ENCODE assay signal across 8 mouse cellular contexts in genomic region chr11:5181850-5182404, GRCm38 (mm10). TPM values are rescaled to one million over a fixed set of nuclear protein-coding genes. Genes with fewer than 3 reads are reported as not detected.
A peak's percentile ranks its signal among the peaks of the same experiment; 100 is the strongest.
DNase-seq lines count a peak whose midpoint lies in the region; ATAC-seq lines count a peak whose summit lies in the region.

No protein-coding gene starts in this region.

- WGBS in heart, embryonic 12.5 days, result 21% methylated on average over 13 of the region's 13 CpGs
- WGBS in intestine, embryonic 14.5 days, result 15% methylated on average over 13 of the region's 13 CpGs
- WGBS in midbrain, embryonic 14.5 days, result 23% methylated on average over 13 of the region's 13 CpGs

- H3K36me3 ChIP-seq in heart, embryonic 12.5 days, result no peaks in the 10 kb centered on the region
- H3K36me3 ChIP-seq in intestine, embryonic 14.5 days (ENCODE audit: control insufficient read depth, insufficient read depth, low read length), result no peaks in the 10 kb centered on the region
- H3K36me3 ChIP-seq in midbrain, embryonic 14.5 days (ENCODE audit: control insufficient read depth, insufficient read depth, low read length), result no peaks in the 10 kb centered on the region

- intact Hi-C loops in left cerebral cortex, postnatal 14 days (cut with DNase I), result loop anchor here (5.0 kb wide), 3 partner anchors 60 to 290 kb away; partner anchors contain the start of gene Kremen1

- ATAC-seq in heart, embryonic 12.5 days (ENCODE audit: insufficient number of reproducible peaks, low FRiP score), result no peak
- no peak; the same call in 1 of the 2 replicates for ATAC-seq in intestine, embryonic 14.5 days (replicated peaks; ENCODE audit: low FRiP score, low TSS enrichment, low read depth)
- no peak for ATAC-seq in midbrain, embryonic 14.5 days (ENCODE audit: low FRiP score, low TSS enrichment)

- no peaks in the 10 kb centered on the region for H3K9me3 ChIP-seq in heart, embryonic 12.5 days (replicated peaks)
- H3K9me3 ChIP-seq in intestine, embryonic 14.5 days (ENCODE audit: control insufficient read depth, low read length), result no peaks in the 10 kb centered on the region
- no peaks in the 10 kb centered on the region for H3K9me3 ChIP-seq in midbrain, embryonic 14.5 days (ENCODE audit: control insufficient read depth, low read length)

- peaks cover 22% of the 10 kb centered on the region for H3K4me1 ChIP-seq in heart, embryonic 12.5 days (replicated peaks)
- H3K4me1 ChIP-seq in intestine, embryonic 14.5 days (replicated peaks; ENCODE audit: control insufficient read depth, insufficient read depth, low read length), result 0 out of 2 replicates have a peak, but pooled peaks cover 6% of the 10 kb centered on the region
- H3K4me1 ChIP-seq in midbrain, embryonic 14.5 days (ENCODE audit: control insufficient read depth, insufficient read depth, low read length), result 0 out of 2 replicates have a peak, but pooled peaks cover 3% of the 10 kb centered on the region

- H3K27me3 ChIP-seq in heart, embryonic 12.5 days (replicated peaks), result no peaks in the 10 kb centered on the region
- no peaks in the 10 kb centered on the region for H3K27me3 ChIP-seq in intestine, embryonic 14.5 days (replicated peaks; ENCODE audit: control insufficient read depth, insufficient read depth, low read length)
- H3K27me3 ChIP-seq in midbrain, embryonic 14.5 days (ENCODE audit: control insufficient read depth, insufficient read depth, low read length), result no peaks in the 10 kb centered on the region

- DNase-seq in heart, adult 18-20 months, result peak; percentile 71 to 90
- DNase-seq in cerebellum, adult 11 months, result peak; percentile 80
- peak; percentile 69 to 71 for DNase-seq in frontal cortex, postnatal 25 days (ENCODE audit: low spot score in 2 of 2)
- peak; percentile 97 for DNase-seq in intestine, embryonic 14.5 days (ENCODE audit: low spot score)
- DNase-seq in left cerebral cortex, postnatal 14 days (ENCODE audit: low spot score in 2 of 2), result peak; percentile 72 to 79
- DNase-seq in midbrain, embryonic 14.5 days, result peak; percentile 81
- DNase-seq in spleen, postnatal 36 days (ENCODE audit: low spot score in 2 of 2), result peak; percentile 79 to 82

- H3K27ac ChIP-seq in heart, embryonic 12.5 days (ENCODE audit: poor library complexity, severe bottlenecking), result no peak overlapping the region
- H3K27ac ChIP-seq in intestine, embryonic 14.5 days (ENCODE audit: low read depth), result no peak overlapping the region
- H3K27ac ChIP-seq in midbrain, embryonic 14.5 days (replicated peaks; ENCODE audit: low read depth, low read length), result no peak overlapping the region

- no peak overlapping the region for H3K9ac ChIP-seq in heart, embryonic 12.5 days
- no peak overlapping the region for H3K9ac ChIP-seq in intestine, embryonic 14.5 days (ENCODE audit: low read length)
- no peak overlapping the region for H3K9ac ChIP-seq in midbrain, embryonic 14.5 days (replicated peaks; ENCODE audit: low read length)

- no peak overlapping the region for H3K4me2 ChIP-seq in heart, embryonic 12.5 days
- no peak overlapping the region for H3K4me2 ChIP-seq in intestine, embryonic 14.5 days (ENCODE audit: low read length)
- no peak overlapping the region for H3K4me2 ChIP-seq in midbrain, embryonic 14.5 days (ENCODE audit: low read length)

- H3K4me3 ChIP-seq in heart, embryonic 12.5 days, result no peak overlapping the region
- no peak overlapping the region for H3K4me3 ChIP-seq in intestine, embryonic 14.5 days (ENCODE audit: low read depth, low read length)
- H3K4me3 ChIP-seq in midbrain, embryonic 14.5 days (replicated peaks; ENCODE audit: low read depth, low read length), result no peak overlapping the region

RNA-seq across cellular contexts. Expression of gene Emid1, which starts 29.9 kb away (rescaled TPM):
- total RNA-seq in heart, adult 18-20 months (2021), result 1 to 10 TPM; 1.0 to 2.1 TPM
- 9.0 and 10.0 TPM in 2 replicates for polyA plus RNA-seq in heart, embryonic 12.5 days (2016; fragmentation: Nextera tagmentation; extraction: Ambion mirVana)
- polyA plus RNA-seq in intestine, embryonic 14.5 days (2014; fragmentation: Nextera tagmentation; extraction: Ambion mirVana), result 74.8 and 88.5 TPM in 2 replicates
- 10 to 100 TPM; 27.6 to 32.5 TPM for total RNA-seq in left cerebral cortex, postnatal 14 days (2021)
- polyA plus RNA-seq in midbrain, embryonic 14.5 days (2014; fragmentation: Nextera tagmentation; extraction: Ambion mirVana), result 7.9 and 9.8 TPM in 2 replicates
